Mouse (Mus musculus) myocyte (in vitro differentiated cells): Measurements from ENCODE around the gene Tfg. TPM values are rescaled to one million over a fixed set of nuclear protein-coding genes. Genes with fewer than 3 reads are reported as not detected.

ENCODE experiments used
- H3K27me3 ChIP-seq: one replicate; pipeline ENCODE4 v1.6.1; 2011; ENCODE audit not compliant: control insufficient read depth, insufficient read depth, insufficient read length
- H3K36me3 ChIP-seq: one replicate; pipeline ENCODE4 v1.6.1; 2011; ENCODE audit not compliant: control insufficient read depth, insufficient read depth
- H3K4me2 ChIP-seq: one replicate; pipeline ENCODE4 v1.6.1; 2011; ENCODE audit warnings: low read depth, control low read depth
- H3K4me3 ChIP-seq: one replicate; pipeline ENCODE4 v1.5.1; 2011; ENCODE audit warnings: mild to moderate bottlenecking, control low read depth, moderate library complexity
- H3K79me2 ChIP-seq: one replicate; pipeline ENCODE4 v1.6.1; 2011; ENCODE audit not compliant: control insufficient read depth, insufficient read depth
- H3ac ChIP-seq: one replicate; pipeline ENCODE4 v1.6.1; 2011; ENCODE audit not compliant: control insufficient read depth, insufficient read length
- CEBPB ChIP-seq: IDR thresholded peaks from 2 replicates; pipeline ENCODE4 v1.6.1; 2011; ENCODE audit warnings: mild to moderate bottlenecking, moderate library complexity; ENCODE audit not compliant: poor library complexity, insufficient read depth, severe bottlenecking
- E2F4 ChIP-seq: IDR thresholded peaks from one replicate; pipeline ENCODE4 v1.6.1; 2011; ENCODE audit warnings: mild to moderate bottlenecking, control low read depth, moderate library complexity; ENCODE audit not compliant: insufficient read depth
- MAX ChIP-seq: IDR thresholded peaks from one replicate; pipeline ENCODE4 v1.6.1; 2011; ENCODE audit warnings: low read depth, mild to moderate bottlenecking, control low read depth
- MYOD1 ChIP-seq, 3 experiments: IDR thresholded peaks; one replicate each; pipeline ENCODE4 v1.6.1; 2011; ENCODE audit warnings: control low read depth in 2 of 3, low read depth in 2 of 3, mild to moderate bottlenecking in 2 of 3, moderate library complexity in 1 of 3; ENCODE audit not compliant: insufficient read length in 2 of 3, control insufficient read depth in 1 of 3
- MYOG ChIP-seq, 3 experiments: IDR thresholded peaks; one replicate each; pipeline ENCODE4 v1.6.1; 2011; ENCODE audit warnings: control low read depth in 2 of 3, low read depth in 2 of 3, mild to moderate bottlenecking in 2 of 3; ENCODE audit not compliant: insufficient read length in 2 of 3, control insufficient read depth in 1 of 3, insufficient read depth in 1 of 3
- POLR2A ChIP-seq: IDR thresholded peaks from one replicate; pipeline ENCODE4 v1.6.1; 2011; ENCODE audit warnings: low read depth, mild to moderate bottlenecking, control low read depth, moderate library complexity; ENCODE audit not compliant: insufficient read length
- POLR2AphosphoS2 ChIP-seq: IDR thresholded peaks from one replicate; pipeline ENCODE4 v1.6.1; 2011; ENCODE audit warnings: low read depth, control low read depth; ENCODE audit not compliant: insufficient read length
- REST ChIP-seq: IDR thresholded peaks from one replicate; pipeline ENCODE4 v1.6.1; 2011; ENCODE audit warnings: mild to moderate bottlenecking, control low read depth, moderate library complexity; ENCODE audit not compliant: insufficient read depth, insufficient read length
- SRF ChIP-seq: IDR thresholded peaks from one replicate; pipeline ENCODE4 v1.6.1; 2011; ENCODE audit warnings: low read depth; ENCODE audit not compliant: control insufficient read depth, insufficient read length
- TCF12 ChIP-seq: IDR thresholded peaks from one replicate; pipeline ENCODE4 v1.6.1; 2011; ENCODE audit warnings: mild to moderate bottlenecking, control low read depth; ENCODE audit not compliant: poor library complexity, insufficient read depth, severe bottlenecking
- TCF3 ChIP-seq: IDR thresholded peaks from one replicate; pipeline ENCODE4 v1.6.1; 2011; ENCODE audit warnings: low read depth, control low read depth; ENCODE audit not compliant: insufficient read length
- USF1 ChIP-seq: IDR thresholded peaks from one replicate; pipeline ENCODE4 v1.6.1; 2011; ENCODE audit warnings: low read depth, mild to moderate bottlenecking, control low read depth, moderate library complexity
- polyA plus RNA-seq: library from polyadenylated mRNA; unstranded; fragments of >200 nt; fragmentation: generic; extraction: Trizol; gene quantifications from one replicate; pipeline ENCODE4 v1.2.1, GENCODE M21; 2012; ENCODE audit warnings: missing spikeins

The Tfg gene
- polyA plus RNA-seq, 1 experiment = 48.2 TPM

DNA sequence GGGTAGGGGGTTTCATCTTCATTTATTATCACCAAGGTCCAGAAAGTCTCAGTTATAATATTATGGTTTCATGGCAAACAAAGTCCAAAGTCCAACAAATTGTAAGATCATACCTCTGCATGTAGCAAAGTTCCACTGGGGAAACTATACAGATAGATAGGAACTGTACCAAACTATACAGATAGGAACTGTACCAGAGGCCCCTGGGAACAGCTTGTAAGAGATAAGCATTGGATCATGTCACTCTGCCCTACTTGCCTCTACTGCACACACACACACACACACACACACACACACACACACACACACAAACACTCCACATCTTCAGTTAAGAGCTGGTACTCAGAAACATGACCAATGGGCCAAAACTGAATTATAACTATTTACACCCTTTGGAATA is 1.8 kb upstream of the Tfg start:
- no peak overlapping the region for H3K4me2 ChIP-seq
- no peak overlapping the region for H3K4me3 ChIP-seq
- TF ChIP-seq POLR2A = no peak
- TF ChIP-seq USF1 = no peak
- TF ChIP-seq MYOD1 (IDR thresholded peaks at IDR 0.05; ENCODE audit: control insufficient read depth in 1 of 3, insufficient read length in 2 of 3, low read depth in 2 of 3) = no peak
- no peak for TF ChIP-seq POLR2AphosphoS2
- TF ChIP-seq MYOG (IDR thresholded peaks at IDR 0.05; ENCODE audit: control insufficient read depth in 1 of 3, insufficient read depth in 1 of 3, insufficient read length in 2 of 3, low read depth in 2 of 3) = no peak
- H3K36me3 ChIP-seq = no peaks in the 10 kb centered on the region
- H3ac ChIP-seq = no peak overlapping the region
- H3K27me3 ChIP-seq = no peaks in the 10 kb centered on the region
- H3K79me2 ChIP-seq = peaks cover 26% of the 10 kb centered on the region

- H3ac ChIP-seq = peak overlapping the region; percentile 47
- H3K79me2 ChIP-seq = peaks cover 41% of the 10 kb centered on the region
- peak overlapping the region; percentile 57 for H3K4me3 ChIP-seq
- H3K36me3 ChIP-seq = peaks cover 9% of the 10 kb centered on the region
- TF ChIP-seq E2F4 (no peak), REST (no peak), SRF (no peak), TCF12 (no peak), MAX (no peak), POLR2A (no peak), MYOG (IDR thresholded peaks at IDR 0.05; ENCODE audit: control insufficient read depth in 1 of 3, insufficient read depth in 1 of 3, insufficient read length in 2 of 3, low read depth in 2 of 3) (no peak), TCF3 (no peak), MYOD1 (IDR thresholded peaks at IDR 0.05; ENCODE audit: control insufficient read depth in 1 of 3, insufficient read length in 2 of 3, low read depth in 2 of 3) (no peak), USF1 (no peak), POLR2AphosphoS2 (no peak), CEBPB (no peak)
- H3K27me3 ChIP-seq = no peaks in the 10 kb centered on the region
- peak overlapping the region; percentile 73 for H3K4me2 ChIP-seq
Measured at GRCm38 (mm10) chr16:56716557-56717179, 582 bp downstream of the Tfg start.

DNA sequence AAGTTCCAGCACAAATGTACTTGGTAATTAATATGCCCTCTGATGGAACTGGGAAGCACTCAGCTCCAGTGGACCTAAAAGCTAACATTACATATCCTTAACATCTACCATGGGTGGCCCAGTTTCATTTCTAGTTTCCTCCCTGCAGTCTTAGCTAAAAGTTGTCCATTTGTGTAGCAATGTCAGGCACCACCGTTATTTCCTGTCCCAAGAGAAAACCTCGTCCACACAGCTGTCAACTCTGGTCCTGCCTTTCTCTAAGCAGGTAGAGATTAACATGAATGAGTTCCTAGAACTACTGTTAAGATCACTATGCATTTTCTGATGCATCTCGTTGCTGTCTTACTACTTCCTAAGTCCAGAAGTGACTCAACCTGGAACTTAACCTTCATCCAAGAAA is 1.6 kb downstream of the Tfg start:
- no peak overlapping the region for H3ac ChIP-seq
- H3K79me2 ChIP-seq = peaks cover 41% of the 10 kb centered on the region
- peaks cover 19% of the 10 kb centered on the region for H3K36me3 ChIP-seq
- no peak for TF ChIP-seq REST
- TF ChIP-seq MYOD1 (IDR thresholded peaks at IDR 0.05; ENCODE audit: control insufficient read depth in 1 of 3, insufficient read length in 2 of 3, low read depth in 2 of 3) = no peak
- no peak for TF ChIP-seq POLR2A
- no peak for TF ChIP-seq POLR2AphosphoS2
- TF ChIP-seq CEBPB = no peak
- no peak for TF ChIP-seq E2F4
- no peak for TF ChIP-seq MYOG (IDR thresholded peaks at IDR 0.05; ENCODE audit: control insufficient read depth in 1 of 3, insufficient read depth in 1 of 3, insufficient read length in 2 of 3, low read depth in 2 of 3)
- no peak for TF ChIP-seq SRF
- no peak for TF ChIP-seq MAX
- no peak for TF ChIP-seq USF1
- TF ChIP-seq TCF12 = no peak
- peak overlapping the region; percentile 57 for H3K4me3 ChIP-seq
- H3K4me2 ChIP-seq = peak overlapping the region; percentile 73
- no peaks in the 10 kb centered on the region for H3K27me3 ChIP-seq

DNA sequence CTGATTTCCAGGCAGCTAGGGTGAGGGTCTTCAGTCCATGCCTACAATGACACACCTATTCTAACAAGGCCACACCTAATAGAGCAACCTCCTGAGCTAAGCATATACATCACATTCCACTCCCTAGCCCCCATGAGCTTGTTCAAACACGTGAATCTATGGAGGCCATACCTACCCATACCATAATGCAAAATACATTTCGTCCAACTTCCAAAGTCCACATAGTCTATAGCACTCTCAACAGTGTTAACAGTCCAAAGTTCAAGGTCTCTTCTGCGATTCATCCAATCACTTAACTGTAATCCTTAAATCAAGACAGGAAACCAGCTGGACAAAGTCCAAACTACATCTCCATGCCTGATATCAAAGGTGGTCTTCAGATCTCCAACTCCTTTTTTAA is 7.2 kb downstream of the Tfg start:
- H3K79me2 ChIP-seq = peaks cover 32% of the 10 kb centered on the region
- no peak overlapping the region for H3K4me3 ChIP-seq
- TF ChIP-seq MAX = no peak
- H3K27me3 ChIP-seq = no peaks in the 10 kb centered on the region
- H3K4me2 ChIP-seq = no peak overlapping the region
- no peak overlapping the region for H3ac ChIP-seq
- H3K36me3 ChIP-seq = peaks cover 56% of the 10 kb centered on the region

- TF ChIP-seq REST = no peak
- no peak for TF ChIP-seq MYOD1 (IDR thresholded peaks at IDR 0.05; ENCODE audit: control insufficient read depth in 1 of 3, insufficient read length in 2 of 3, low read depth in 2 of 3)
- TF ChIP-seq MYOG (IDR thresholded peaks at IDR 0.05; ENCODE audit: control insufficient read depth in 1 of 3, insufficient read depth in 1 of 3, insufficient read length in 2 of 3, low read depth in 2 of 3) = no peak
- no peak for TF ChIP-seq TCF12
- TF ChIP-seq SRF = no peak
- no peak for TF ChIP-seq USF1
- no peak for TF ChIP-seq TCF3
- no peak for TF ChIP-seq CEBPB
- no peak for TF ChIP-seq E2F4
- TF ChIP-seq MAX = no peak
- no peak for TF ChIP-seq POLR2AphosphoS2
- TF ChIP-seq POLR2A = no peak
Measured at GRCm38 (mm10) chr16:56705731-56706130, 11.5 kb downstream of the Tfg start.

More at GRCm38 (mm10) chr16:56705731-56706130, 11.5 kb downstream of the Tfg start:
- Histone ChIP-seq H3K4me2 (no peak overlapping the region), H3K36me3 (peaks cover 55% of the 10 kb centered on the region), H3K27me3 (no peaks in the 10 kb centered on the region), H3ac (no peak overlapping the region), H3K4me3 (no peak overlapping the region), H3K79me2 (peaks cover 18% of the 10 kb centered on the region)
